Mouse (Mus musculus): Measurements from ENCODE around the gene Anapc2.
"Not testable (repeated sequence)": the region's sequence is repeated elsewhere in the genome, so short reads cannot be mapped to it uniquely, and the experiment has no call there.

The Anapc2 gene

DNA sequence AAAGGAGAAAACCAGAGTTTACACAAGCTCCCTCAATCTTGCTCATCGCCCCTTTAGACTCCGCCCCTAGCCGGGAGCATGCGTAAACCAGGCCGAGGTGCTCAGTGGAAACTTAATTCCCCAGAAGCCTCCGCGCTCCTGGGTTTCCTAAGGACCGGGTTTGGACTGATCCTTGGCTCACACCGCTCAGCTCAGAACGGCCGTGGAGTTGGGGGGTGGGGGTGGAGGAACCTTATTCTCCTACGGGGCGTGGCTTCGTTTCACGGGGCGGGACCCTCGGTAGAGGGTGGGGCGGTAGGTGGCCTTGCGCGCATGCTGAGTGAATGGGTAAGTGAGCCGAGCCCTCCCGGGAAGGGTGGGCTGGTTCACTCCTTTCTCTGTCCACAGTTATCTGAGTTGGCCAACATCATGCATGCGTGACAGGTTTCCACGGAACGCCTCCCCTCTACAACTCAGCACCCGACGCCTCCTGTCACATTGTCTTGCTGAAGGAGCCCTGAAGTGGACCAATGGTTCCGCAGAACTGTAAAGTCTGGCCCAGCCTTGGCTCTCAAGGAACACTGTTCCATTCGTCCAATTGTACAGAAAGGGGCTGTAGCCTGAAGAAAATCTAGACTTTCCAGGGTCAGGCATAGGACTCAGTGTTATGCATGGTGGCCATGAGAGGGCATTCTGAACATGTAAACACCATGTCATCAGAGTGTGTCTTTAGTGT, 31.4 kb upstream of the Anapc2 start:
- no peak for DNase-seq (ENCODE audit: low read depth)

DNA sequence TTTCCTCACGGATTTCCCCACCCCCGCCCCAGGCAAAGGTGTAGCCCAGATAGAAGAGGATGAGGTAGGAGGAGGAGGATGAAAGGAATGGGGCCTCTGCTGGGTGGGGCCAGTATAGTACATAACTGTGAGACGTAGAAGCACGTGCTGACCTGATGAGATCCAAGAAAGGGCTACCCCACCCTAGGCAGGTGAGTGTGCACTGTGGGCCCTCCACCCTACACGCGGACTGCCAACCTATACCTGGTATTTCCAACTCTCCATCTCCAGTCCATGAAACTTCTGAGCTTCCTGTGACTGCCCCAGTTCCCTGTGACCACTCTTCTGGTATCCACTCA, 30.9 kb upstream of the Anapc2 start:
- no peak for DNase-seq (ENCODE audit: low read depth)

DNA sequence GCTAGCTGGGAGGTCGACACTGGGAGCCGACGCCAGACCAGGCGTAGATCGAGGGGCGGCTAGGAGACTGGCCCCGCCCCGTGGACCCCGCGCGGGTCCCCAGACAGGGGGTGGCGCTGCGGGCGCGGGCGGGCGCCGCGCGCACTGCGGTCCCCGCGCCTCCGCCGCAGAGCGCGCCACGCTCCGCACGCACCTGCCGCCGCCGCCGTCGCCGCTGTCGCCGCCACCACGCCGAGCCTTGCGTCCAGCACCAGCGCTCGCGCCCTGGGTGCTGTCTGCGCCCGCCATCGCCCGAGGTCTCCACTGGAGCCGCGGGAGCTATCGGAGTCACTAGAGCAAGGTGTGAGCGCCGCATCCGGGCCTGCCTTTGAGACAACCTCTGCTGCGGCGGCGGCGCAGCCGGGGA, 30.2 kb upstream of the Anapc2 start, which contains the start of the genes Rnf208 and Cysrt1:
Rnf208 (plus strand) TSS at position 155 of the 406 bp plus-strand sequence.
Cysrt1 (minus strand) TSS at position 352 of the 406 bp plus-strand sequence.
- DNase-seq (ENCODE audit: low read depth), result no peak

DNA sequence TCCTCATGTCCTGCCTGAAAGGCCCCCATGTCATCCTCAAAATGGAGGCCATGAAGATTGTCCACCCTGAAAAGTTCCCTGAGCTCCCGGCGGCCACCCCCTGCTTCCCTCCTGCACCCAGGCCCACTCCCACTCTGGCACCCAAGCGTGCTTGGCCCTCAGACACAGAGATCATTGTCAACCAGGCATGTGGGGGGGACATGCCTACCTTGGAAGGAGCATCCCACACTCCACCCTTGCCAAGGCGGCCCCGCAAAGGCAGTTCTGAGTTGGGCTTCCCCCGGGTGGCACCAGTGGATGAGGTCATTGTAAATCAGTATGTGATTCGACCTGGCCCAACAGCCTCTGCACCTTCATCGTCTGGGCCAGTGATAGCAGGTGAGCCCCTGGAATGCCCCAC, 28.9 kb upstream of the Anapc2 start:
- DNase-seq (ENCODE audit: low read depth), result no peak

DNA sequence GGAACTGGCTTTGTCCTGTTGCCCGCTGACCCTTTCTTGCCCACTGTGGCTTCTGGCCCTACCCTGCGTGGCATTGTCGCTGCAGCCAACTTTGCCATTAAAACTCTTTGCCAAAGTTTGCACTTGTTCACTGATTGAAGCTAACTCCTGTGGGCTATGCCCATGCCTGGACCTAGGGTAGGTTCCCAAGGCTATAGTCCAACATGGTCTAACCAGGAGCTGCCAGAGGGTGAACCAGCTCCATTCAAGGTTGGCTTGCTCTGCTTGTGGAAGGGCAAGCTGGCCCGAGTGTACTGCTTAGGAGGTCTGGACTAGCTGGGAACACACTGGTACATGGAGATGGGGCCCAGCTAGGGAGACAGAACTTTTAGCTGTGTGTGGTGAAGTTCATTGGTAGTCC, 28.1 kb upstream of the Anapc2 start:
- DNase-seq (ENCODE audit: low read depth), result no peak

DNA sequence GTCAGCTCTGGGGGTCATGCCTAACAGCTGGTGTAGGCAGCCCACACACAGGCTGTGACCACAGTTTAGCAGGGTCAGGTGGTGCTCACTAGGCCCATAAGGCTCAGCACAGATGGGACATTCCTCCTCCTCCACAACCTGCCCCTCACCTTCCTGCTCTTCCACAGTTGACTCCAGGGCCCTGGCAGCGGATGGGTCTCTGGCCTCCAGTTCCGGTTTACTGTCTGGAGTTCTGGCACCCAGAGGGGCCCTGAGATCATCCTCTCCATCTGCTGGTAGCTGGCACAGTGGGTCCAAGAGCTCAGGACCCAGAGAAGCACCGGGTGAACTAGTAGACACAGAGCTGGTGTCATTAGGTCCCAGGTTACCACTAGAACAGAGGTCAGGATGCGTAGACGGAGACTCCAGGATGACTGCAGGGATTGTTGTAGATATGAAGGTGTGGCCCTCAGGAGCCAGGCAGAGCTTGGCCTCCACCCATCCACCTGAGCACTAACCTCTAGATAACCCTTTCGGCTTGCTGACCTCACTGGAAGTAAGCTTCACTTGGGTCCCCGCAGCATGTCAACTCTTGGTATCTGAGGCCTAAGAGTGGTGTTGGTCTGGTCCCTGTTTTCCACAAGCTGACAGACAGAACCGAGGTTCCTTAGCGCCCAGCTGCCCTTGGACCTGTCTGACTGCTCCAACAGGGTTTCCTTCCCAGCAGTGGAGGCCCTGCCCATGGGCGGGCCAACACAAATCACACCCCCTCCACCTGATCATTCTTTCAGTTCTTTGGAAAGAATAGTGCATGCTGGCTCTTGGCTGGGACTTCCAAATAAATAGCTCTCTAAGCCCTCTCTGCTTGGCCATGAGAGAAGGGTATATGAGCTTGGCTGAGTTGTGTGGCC, 25.9 kb upstream of the Anapc2 start, which contains the start of gene AL732309.1:
AL732309.1 (minus strand) TSS at position 681 of the 890 bp plus-strand sequence.
- no peak for DNase-seq (ENCODE audit: low read depth)

DNA sequence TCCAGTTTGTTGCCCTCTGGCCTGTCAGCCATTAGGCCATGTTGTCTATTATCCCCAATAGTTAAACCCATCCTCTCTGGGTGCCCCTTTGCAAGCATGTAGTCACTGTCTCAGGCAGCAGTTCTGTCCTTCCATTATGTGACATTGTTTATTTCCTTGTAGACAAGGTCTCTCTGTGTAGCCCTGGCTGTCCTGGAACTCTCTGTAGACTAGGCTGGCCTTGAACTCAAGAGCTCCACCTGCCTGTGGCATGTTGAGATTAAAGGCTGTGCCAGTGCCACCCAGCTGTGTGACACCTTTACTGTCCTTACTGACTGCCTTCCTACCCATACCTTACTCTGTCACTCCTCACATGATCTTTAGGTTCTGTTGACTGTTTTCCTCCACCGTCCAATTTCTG, 19.9 kb upstream of the Anapc2 start:
- DNase-seq (ENCODE audit: low read depth), result no peak

DNA sequence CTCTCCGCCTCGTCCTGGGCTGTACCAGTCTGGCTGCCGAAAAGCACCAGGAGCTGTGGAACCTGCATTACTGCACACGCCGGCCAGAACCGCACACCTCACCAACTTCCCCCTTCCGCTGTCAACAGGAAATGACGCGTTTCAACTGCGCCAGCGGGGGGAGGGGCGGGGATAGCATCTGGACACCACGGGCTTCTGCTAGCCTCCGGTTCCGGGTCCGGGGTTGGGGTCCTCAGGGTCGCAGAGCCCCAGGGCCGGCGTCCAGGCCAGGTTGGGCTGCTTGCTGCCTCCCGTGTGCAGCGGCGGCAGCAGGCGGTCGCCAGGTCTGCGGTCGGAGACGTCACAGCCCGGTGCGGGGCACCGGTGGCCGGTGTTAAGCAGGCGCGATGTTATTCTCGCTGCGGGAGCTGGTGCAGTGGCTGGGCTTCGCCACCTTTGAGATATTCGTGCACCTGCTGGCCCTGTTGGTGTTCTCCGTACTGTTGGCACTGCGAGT, 16.9 kb upstream of the Anapc2 start, which contains the start of gene Tmem203:
Tmem203 (plus strand) TSS at position 156 of the 496 bp plus-strand sequence.
- peak; percentile 88 for DNase-seq (ENCODE audit: low read depth)

DNA sequence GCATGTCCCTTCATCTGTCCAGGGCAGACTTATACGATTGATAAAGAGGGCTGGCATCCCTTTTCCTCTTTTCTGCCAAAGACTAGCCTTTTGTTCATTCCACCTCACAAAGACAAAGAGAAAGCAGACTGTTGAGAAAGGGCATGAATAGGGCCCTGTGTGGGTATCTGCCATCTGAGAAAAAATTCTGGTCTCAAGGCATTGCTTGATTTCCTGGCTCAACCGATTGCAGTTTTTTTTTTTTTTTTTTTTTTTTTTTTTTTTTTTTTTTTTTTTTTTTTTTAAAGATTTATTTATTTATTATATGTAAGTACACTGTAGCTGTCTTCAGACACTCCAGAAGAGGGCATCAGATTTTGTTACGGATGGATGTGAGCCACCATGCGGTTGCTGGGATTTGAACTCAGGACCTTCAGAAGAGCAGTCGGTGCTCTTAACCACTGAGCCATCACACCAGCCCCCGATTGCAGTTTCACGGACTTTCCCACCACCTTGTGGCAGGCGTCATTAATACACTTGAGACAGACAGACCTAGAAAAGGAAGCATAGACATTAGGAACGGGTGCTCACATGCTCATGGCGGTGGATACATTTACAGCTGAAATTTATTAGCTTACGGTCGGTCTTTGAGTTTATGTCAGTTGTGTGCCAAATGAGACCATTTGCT, 15.7 kb upstream of the Anapc2 start:
- DNase-seq (ENCODE audit: low read depth), result not testable (repeated sequence)

DNA sequence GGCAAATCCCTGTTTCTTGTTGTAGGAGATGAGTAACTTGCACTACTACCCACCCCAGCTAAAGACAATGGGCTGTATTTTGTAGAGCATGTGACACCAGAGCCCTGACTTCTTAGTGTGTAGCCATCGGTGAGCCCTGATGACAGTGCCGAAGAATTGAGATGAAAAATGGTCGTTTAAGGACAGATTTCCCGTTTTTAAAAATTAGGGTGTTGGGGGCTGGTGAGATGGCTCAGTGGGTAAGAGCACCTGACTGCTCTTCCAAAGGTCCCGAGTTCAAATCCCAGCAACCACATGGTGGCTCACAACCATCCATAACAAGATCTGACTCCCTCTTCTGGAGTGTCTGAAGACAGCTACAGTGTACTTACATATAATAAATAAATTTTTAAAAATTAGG, 15.0 kb upstream of the Anapc2 start:
- not testable (repeated sequence) for DNase-seq (ENCODE audit: low read depth)

DNA sequence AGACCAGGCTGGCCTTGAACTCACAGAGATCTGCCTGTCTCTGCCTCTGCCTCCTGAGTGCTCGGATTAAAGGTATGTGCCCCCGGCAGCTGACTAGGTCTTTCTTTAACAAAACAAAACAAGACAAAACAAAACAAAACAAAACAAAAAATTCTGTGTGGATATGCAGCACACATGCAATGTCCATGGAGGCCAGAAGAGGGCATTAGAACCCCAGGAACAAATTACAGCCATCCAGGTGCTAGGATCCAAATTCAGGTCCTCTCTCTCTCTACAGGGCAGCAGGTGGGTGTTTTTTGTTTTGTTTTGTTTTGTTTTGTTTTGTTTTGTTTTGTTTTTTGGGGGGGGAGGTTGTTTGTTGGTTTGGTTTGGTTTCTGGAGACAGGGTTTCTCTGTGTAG, 13.4 kb upstream of the Anapc2 start:
- DNase-seq (ENCODE audit: low read depth), result no peak

DNA sequence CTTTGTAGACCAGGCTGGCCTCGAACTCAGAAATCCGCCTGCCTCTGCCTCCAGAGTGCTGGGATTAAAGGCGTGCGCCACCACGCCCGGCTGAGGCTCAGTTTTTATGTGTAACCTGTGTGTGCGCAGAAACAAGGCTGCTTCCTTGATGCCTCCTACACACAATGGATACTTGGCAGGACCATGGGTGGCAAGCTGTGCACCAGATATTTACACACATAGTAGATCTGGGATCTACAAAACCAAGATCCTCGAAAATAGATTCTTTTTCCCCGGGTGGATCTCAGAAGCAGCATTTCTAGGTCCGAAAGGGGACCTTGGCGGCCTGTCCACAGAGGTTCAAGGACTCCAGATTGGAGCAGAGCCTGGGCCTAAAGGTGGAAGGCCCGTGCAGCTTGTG, 10.4 kb upstream of the Anapc2 start:
- DNase-seq (ENCODE audit: low read depth), result no peak

DNA sequence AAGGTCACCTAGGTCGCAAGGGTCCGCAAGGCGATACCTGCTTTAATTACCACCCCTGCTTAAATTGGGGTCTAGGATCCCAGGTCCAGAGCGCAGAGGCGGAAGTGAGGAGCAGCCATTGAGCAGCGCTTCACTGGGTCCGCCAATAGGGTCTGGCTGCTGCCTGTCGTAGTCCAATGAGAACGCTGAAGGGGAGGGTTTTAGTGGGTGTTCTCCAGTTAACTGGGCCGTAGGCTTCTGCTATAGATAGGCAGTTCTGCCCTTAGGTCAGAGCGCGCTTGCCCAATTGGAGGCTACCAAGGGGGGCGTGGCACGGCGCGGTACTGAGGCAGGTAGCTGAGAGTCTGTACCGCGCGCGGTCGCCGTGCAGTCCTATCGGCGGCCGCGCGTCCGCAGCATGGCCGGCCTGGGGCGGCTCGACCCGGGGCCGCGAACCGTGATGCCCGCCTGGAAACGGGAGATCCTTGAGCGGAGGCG, 9.9 kb upstream of the Anapc2 start, which contains the start of gene Tprn:
Tprn (plus strand) TSS at position 328 of the 477 bp plus-strand sequence.
- DNase-seq (ENCODE audit: low read depth), result peak; percentile 95

DNA sequence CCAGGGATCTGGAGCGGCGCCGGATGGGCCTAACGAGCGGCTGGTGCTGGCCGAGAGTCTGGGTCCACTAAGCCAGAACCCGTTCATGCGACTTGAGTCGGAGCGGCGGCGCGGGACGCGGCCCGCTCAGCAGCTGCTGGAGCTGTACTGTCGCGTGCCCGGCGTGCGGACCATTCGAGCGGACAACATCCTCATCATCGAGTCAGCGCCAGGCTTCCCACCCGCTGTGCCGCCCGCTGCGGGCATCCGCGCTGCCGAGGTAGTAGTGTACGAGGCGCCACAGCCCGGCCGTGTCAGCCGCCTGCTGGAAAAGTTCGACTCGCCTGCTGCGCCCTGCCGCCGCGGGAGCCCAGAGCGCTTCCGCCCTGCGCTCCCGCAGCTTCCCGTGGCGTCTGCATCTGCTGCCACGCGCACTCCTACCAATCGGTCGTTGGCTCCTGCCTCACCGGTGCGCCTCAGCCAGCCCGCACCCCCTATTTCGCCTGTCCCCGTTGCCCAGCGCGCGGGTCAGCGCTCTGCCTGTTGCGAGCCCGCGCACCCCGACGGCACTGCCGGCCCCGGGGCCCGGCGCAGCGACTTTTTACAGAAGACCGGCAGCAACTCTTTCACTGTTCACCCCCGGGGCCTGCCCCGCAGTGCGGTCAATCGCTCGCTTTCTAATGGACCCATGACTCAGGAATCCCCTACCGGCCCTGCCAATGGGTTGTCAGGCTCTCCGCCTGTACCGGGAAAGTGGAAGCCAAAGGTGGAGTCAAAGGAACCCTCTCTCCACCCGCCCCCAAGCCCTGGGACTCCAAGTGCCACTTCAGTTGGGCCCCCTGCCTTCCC, 9.3 kb upstream of the Anapc2 start:
- DNase-seq (ENCODE audit: low read depth), result peak; percentile 43

DNA sequence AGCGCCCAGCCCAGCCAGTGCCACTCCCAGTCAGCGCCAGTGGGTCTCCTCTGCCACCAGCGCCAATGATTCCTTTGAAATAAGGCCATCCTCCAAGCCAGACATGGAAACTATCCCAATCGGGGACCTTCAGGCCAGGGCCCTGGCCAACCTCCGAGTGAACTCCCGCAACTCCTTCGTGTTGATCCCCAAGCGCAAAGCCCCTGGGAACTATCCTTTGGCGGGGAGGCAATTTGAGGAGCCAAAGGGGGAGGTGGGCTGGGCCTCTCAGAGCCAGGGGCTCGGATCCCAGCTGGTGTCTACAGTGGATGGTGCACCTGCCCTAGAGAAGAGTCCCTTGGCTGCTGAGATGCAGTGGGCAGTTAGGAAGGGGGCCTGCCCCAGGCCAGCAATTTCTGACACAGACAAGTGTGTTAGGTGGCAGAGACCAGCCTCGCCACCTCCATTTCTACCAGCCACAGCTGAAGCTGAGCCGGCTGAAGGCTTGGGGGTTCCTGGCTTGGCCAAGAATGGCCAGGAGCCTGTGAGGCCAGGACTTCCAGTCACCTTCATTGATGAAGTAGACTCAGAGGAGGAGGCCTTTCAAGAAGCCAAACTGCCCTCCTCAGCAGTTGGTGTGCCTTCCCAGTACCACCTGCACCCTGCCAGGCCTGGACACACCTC, 8.5 kb upstream of the Anapc2 start:
- no peak for DNase-seq (ENCODE audit: low read depth)

DNA sequence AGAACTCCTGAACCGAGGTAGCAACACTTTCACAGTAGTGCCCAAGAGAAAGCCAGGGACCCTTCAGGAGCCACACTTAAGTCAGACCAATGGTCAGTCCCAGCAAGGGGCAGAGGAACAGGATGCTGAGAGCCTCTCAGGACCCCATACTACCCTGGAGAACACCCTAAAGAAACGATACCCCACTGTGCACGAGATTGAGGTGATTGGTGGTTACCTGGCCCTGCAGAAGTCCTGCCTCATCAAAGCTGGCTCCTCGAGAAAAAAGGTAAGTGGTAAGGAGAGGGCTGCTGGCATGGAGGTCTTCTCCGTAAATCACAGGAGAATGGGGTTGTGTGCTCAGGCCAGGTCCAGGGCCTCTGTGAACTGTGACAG, 8.0 kb upstream of the Anapc2 start:
- DNase-seq (ENCODE audit: low read depth), result no peak

DNA sequence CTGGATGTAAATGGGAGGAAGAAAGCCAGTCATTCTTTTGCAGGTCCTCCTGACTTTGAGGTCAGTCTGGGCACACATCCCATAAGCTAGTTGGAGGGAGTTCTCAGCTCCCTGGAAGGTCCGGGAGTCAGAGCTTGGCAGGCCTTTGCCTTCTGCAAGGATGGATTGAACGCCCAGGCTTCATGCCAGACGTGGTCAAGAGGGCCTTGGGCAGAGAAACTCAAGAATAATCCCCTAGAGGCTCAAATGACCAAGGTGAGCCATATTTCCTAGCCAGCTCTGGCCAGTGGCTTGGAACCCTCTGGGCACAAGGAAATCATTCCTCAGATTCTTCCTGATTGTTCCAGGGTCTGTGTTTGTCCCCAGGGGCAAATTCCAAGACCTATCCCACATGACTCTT, 7.4 kb upstream of the Anapc2 start:
- no peak for DNase-seq (ENCODE audit: low read depth)

DNA sequence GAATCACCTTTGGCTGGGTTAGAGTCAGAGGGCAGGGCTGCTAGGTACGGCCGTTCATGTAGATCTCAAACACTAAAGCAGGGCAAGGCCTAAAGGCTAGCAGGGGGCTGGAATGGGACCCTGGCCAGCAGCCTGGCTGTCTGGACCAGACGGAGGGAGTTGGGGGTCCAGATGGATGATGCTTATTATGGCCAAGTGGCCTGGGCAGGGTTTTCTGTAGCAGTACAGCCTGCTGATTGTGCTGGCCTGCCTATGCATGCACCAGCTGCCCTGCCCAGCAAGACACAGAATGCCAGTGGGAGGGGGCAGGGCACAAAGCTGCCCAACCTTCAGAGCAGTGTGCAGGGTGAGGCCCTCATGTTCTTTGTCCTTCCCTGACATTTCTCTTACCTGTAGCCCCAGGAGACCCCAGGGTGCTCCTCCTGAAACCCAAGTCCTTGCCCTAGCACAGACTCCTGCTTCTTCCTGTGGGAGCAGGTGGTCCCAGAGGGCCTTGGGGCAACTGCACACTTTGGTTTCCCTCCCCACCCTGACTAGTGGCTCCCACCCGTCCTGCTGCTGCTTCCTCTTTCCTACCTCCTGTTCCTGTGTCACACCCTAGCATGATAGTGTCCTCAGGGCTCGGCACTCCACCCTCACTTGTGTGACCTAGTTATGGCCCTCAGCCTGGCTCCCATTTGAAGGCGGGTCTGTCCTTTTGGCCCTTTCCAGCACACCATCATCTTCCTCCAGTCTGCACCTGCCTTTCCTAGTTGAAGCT, 6.2 kb upstream of the Anapc2 start:
- DNase-seq (ENCODE audit: low read depth), result no peak

DNA sequence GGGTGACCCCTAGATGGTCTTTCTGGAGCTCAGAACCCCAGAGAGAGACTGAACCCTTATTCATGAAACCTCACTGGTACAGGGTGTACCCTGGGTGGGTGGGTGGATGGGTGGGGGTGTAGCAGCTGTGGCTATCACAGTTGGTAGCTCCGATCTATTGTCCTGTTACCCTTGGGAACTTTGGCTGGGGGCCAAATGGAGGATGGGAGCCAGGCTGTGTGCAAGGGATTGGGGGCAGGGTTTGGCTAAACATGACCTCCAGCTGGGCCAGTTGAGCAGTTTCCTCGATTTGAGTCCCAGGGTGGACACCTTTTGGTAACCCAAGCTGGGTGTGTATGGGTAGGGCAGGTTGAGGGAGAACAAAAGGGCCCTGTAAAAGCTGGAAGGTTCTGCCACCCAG, 5.6 kb upstream of the Anapc2 start:
- no peak for DNase-seq (ENCODE audit: low read depth)

DNA sequence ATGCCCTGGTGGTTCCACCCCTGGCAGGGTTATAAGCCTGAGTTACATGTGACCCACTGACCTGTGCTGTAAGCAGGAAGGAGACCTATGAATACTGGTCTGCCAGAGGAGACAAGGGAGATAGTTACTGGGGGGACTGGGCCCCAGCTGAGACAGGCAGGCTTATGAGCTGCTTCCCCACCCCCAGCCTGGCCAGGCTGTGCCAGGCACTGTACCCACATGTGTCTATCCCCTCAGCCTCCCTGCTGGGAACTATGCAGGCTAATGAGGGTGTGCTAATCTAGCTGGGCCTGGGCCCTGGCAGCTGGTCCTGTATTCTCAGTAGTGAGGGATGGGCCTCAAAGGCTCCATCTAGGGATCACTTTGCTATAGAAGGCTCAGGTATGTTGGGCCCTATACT, 5.0 kb upstream of the Anapc2 start:
- no peak for DNase-seq (ENCODE audit: low read depth)

Measured in c-Kit-positive CD71-positive TER-119-negative erythroid progenitor cells, embryonic 14.5 days (primary cell).